Mouse (Mus musculus): ENCODE data around the gene Hspa8. TPM values are rescaled to one million over a fixed set of nuclear protein-coding genes. Genes with fewer than 3 reads are reported as not detected.
"Not testable (repeated sequence)": the region's sequence is repeated elsewhere in the genome, so short reads cannot be mapped to it uniquely, and the experiment has no call there.

The Hspa8 gene
- polyA plus RNA-seq, 1 experiment, result 307 TPM

DNA sequence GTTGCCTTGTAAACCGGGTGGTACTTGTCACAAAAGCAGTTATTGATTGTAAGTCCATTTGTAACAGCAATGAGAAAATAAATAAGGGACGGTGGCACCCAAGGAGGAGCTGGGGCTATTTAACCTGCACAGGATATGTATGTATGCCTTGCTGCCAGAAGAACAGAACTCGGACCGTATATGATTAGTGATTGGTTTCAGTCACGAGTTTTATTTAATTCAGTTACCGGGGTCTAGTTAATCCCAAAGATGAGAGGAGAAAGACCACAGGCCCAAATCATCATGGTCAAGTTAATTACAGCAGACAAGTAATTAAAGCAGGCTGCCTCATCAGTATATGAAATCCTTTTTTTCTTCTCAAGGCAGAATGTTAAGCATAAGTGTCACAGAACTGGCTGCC lies 15.3 kb upstream of the Hspa8 start:
- no peak overlapping the region for H3K4me3 ChIP-seq (ENCODE audit: control insufficient read depth, low read depth, low read length)
- no peak for TF ChIP-seq CTCF (IDR thresholded peaks at IDR 0.05; ENCODE audit: control insufficient read depth, insufficient read depth, insufficient replicate concordance, low read depth, low read length)
- no peak for TF ChIP-seq POLR2A (IDR thresholded peaks at IDR 0.05; ENCODE audit: control insufficient read depth, low read depth, low read length)
- no peaks in the 10 kb centered on the region for H3K27me3 ChIP-seq (ENCODE audit: control insufficient read depth, insufficient read depth, low read length)
- H3K4me1 ChIP-seq (ENCODE audit: control insufficient read depth, insufficient read depth, low read length), result peaks cover 2% of the 10 kb centered on the region; the same call in 1 of the 2 replicates
- H3K27ac ChIP-seq (ENCODE audit: control insufficient read depth, insufficient read depth, low read depth, low read length), result no peak overlapping the region
- no peaks in the 10 kb centered on the region for H3K36me3 ChIP-seq (ENCODE audit: control insufficient read depth, insufficient read depth, low read length)

DNA sequence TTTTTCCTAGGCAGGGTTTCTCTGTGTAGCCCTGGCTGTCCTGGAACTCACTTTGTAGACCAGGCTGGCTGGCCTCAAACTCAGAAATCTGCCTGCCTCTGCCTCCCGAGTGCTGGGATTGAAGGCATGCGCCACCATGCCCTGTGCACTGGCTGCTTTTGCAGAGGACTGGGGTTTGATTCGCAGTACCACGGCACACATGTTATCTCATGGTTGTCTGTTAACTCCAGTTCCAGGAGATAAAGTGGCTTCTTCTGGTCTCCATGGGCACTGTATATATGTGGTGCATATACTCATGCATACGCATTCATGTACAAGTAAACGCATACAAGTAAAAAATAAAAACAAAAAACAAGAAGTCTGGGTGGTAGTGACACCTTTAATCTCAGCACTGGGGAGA lies 14.0 kb upstream of the Hspa8 start:
- H3K4me3 ChIP-seq (ENCODE audit: control insufficient read depth, low read depth, low read length); H3K27me3 ChIP-seq (ENCODE audit: control insufficient read depth, insufficient read depth, low read length); H3K4me1 ChIP-seq (ENCODE audit: control insufficient read depth, insufficient read depth, low read length); H3K27ac ChIP-seq (ENCODE audit: control insufficient read depth, insufficient read depth, low read depth, low read length); H3K36me3 ChIP-seq (ENCODE audit: control insufficient read depth, insufficient read depth, low read length): not testable (repeated sequence)

- no peaks in the 10 kb centered on the region; the same call in 1 of the 2 replicates for H3K4me1 ChIP-seq (ENCODE audit: control insufficient read depth, insufficient read depth, low read length)
- no peak overlapping the region for H3K27ac ChIP-seq (ENCODE audit: control insufficient read depth, insufficient read depth, low read depth, low read length)
- no peak for TF ChIP-seq POLR2A (IDR thresholded peaks at IDR 0.05; ENCODE audit: control insufficient read depth, low read depth, low read length)
- TF ChIP-seq CTCF (IDR thresholded peaks at IDR 0.05; ENCODE audit: control insufficient read depth, insufficient read depth, insufficient replicate concordance, low read depth, low read length), result no peak
- H3K36me3 ChIP-seq (ENCODE audit: control insufficient read depth, insufficient read depth, low read length), result no peaks in the 10 kb centered on the region
- no peak overlapping the region for H3K4me3 ChIP-seq (ENCODE audit: control insufficient read depth, low read depth, low read length)
- H3K27me3 ChIP-seq (ENCODE audit: control insufficient read depth, insufficient read depth, low read length), result no peaks in the 10 kb centered on the region
Observed at GRCm38 (mm10) chr9:40791864-40792633, 8.7 kb upstream of the Hspa8 start.

GRCm38 (mm10) chr9:40793581-40793980 lies 7.2 kb upstream of the Hspa8 start:
- TF ChIP-seq POLR2A (IDR thresholded peaks at IDR 0.05; ENCODE audit: control insufficient read depth, low read depth, low read length) (no peak), CTCF (IDR thresholded peaks at IDR 0.05; ENCODE audit: control insufficient read depth, insufficient read depth, insufficient replicate concordance, low read depth, low read length) (no peak)

GRCm38 (mm10) chr9:40794251-40794650 lies 6.5 kb upstream of the Hspa8 start:
- H3K27me3 ChIP-seq (ENCODE audit: control insufficient read depth, insufficient read depth, low read length), result no peaks in the 10 kb centered on the region
- no peaks in the 10 kb centered on the region for H3K36me3 ChIP-seq (ENCODE audit: control insufficient read depth, insufficient read depth, low read length)
- H3K27ac ChIP-seq (ENCODE audit: control insufficient read depth, insufficient read depth, low read depth, low read length), result no peak overlapping the region
- H3K4me1 ChIP-seq (ENCODE audit: control insufficient read depth, insufficient read depth, low read length), result peaks cover 2% of the 10 kb centered on the region
- no peak for TF ChIP-seq POLR2A (IDR thresholded peaks at IDR 0.05; ENCODE audit: control insufficient read depth, low read depth, low read length)
- TF ChIP-seq CTCF (IDR thresholded peaks at IDR 0.05; ENCODE audit: control insufficient read depth, insufficient read depth, insufficient replicate concordance, low read depth, low read length), result no peak
- H3K4me3 ChIP-seq (ENCODE audit: control insufficient read depth, low read depth, low read length), result no peak overlapping the region

More at GRCm38 (mm10) chr9:40793581-40793980, 7.2 kb upstream of the Hspa8 start:
- H3K4me3 ChIP-seq (ENCODE audit: control insufficient read depth, low read depth, low read length), result no peak overlapping the region
- H3K27me3 ChIP-seq (ENCODE audit: control insufficient read depth, insufficient read depth, low read length), result no peaks in the 10 kb centered on the region
- no peak overlapping the region for H3K27ac ChIP-seq (ENCODE audit: control insufficient read depth, insufficient read depth, low read depth, low read length)
- no peaks in the 10 kb centered on the region for H3K36me3 ChIP-seq (ENCODE audit: control insufficient read depth, insufficient read depth, low read length)
- H3K4me1 ChIP-seq (ENCODE audit: control insufficient read depth, insufficient read depth, low read length), result no peaks in the 10 kb centered on the region; the same call in 1 of the 2 replicates

DNA sequence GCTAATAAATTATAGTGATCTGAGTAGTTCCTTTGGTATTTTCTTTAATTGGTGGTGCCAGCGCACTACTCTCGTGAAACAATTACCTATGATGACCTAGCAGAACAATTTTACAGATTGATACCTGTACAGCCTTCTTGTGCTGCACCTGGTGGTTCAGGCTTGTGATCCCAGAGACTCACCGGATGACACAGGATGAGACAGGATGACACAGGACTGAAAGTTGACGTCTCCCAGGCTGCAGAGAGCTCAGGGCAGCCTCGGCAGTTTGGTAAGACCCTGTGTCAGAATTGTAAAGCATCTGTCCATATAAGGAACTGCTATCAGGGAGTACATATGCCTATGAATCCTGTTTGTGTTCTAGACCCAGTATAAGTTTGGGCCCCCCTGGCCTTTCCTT lies 5.9 kb upstream of the Hspa8 start:
- peaks cover 2% of the 10 kb centered on the region for H3K4me1 ChIP-seq (ENCODE audit: control insufficient read depth, insufficient read depth, low read length)
- no peaks in the 10 kb centered on the region for H3K27me3 ChIP-seq (ENCODE audit: control insufficient read depth, insufficient read depth, low read length)
- TF ChIP-seq CTCF (IDR thresholded peaks at IDR 0.05; ENCODE audit: control insufficient read depth, insufficient read depth, insufficient replicate concordance, low read depth, low read length) (no peak), POLR2A (IDR thresholded peaks at IDR 0.05; ENCODE audit: control insufficient read depth, low read depth, low read length) (no peak)
- no peaks in the 10 kb centered on the region for H3K36me3 ChIP-seq (ENCODE audit: control insufficient read depth, insufficient read depth, low read length)
- H3K27ac ChIP-seq (ENCODE audit: control insufficient read depth, insufficient read depth, low read depth, low read length), result no peak overlapping the region
- no peak overlapping the region for H3K4me3 ChIP-seq (ENCODE audit: control insufficient read depth, low read depth, low read length)

- no peak for TF ChIP-seq CTCF (IDR thresholded peaks at IDR 0.05; ENCODE audit: control insufficient read depth, insufficient read depth, insufficient replicate concordance, low read depth, low read length)
- TF ChIP-seq POLR2A (IDR thresholded peaks at IDR 0.05; ENCODE audit: control insufficient read depth, low read depth, low read length), result no peak
- Histone ChIP-seq H3K27me3 (ENCODE audit: control insufficient read depth, insufficient read depth, low read length) (no peaks in the 10 kb centered on the region), H3K4me1 (ENCODE audit: control insufficient read depth, insufficient read depth, low read length) (peaks cover 2% of the 10 kb centered on the region), H3K4me3 (ENCODE audit: control insufficient read depth, low read depth, low read length) (no peak overlapping the region), H3K36me3 (ENCODE audit: control insufficient read depth, insufficient read depth, low read length) (no peaks in the 10 kb centered on the region), H3K27ac (ENCODE audit: control insufficient read depth, insufficient read depth, low read depth, low read length) (no peak overlapping the region)
Observed at GRCm38 (mm10) chr9:40795562-40795961, 5.2 kb upstream of the Hspa8 start.

Data from testis, adult 2 months (tissue).